Mouse (Mus musculus): Measurements from ENCODE around the gene Pdcd1lg2.

Gene Pdcd1lg2

GRCm38 (mm10) chr19:29469686-29470254, 59.1 kb downstream of the Pdcd1lg2 start:
- no peak for DNase-seq (ENCODE audit: low read depth, low spot score)

GRCm38 (mm10) chr19:29470652-29471051, 59.9 kb downstream of the Pdcd1lg2 start:
- no peak for DNase-seq (ENCODE audit: low read depth, low spot score)

- no peak for DNase-seq (ENCODE audit: low read depth, low spot score)
These were observed 61.7 kb downstream of the Pdcd1lg2 start for GRCm38 (mm10) chr19:29472424-29472823.

- DNase-seq (ENCODE audit: low read depth, low spot score), result no peak
These were observed 62.2 kb downstream of the Pdcd1lg2 start for GRCm38 (mm10) chr19:29472946-29473345.

- DNase-seq (ENCODE audit: low read depth, low spot score), result no peak
These were observed 64.1 kb downstream of the Pdcd1lg2 start for GRCm38 (mm10) chr19:29474803-29475202.

GRCm38 (mm10) chr19:29475210-29475620, 64.5 kb downstream of the Pdcd1lg2 start:
- peak; percentile 29 for DNase-seq (ENCODE audit: low read depth, low spot score)

GRCm38 (mm10) chr19:29478598-29478997, 67.9 kb downstream of the Pdcd1lg2 start:
- DNase-seq (ENCODE audit: low read depth, low spot score), result no peak

- no peak for DNase-seq (ENCODE audit: low read depth, low spot score)
These were observed 70.9 kb downstream of the Pdcd1lg2 start for GRCm38 (mm10) chr19:29481578-29481977.

GRCm38 (mm10) chr19:29482148-29482547, 71.4 kb downstream of the Pdcd1lg2 start:
- no peak for DNase-seq (ENCODE audit: low read depth, low spot score)

GRCm38 (mm10) chr19:29482637-29483036, 71.9 kb downstream of the Pdcd1lg2 start:
- DNase-seq (ENCODE audit: low read depth, low spot score), result no peak

GRCm38 (mm10) chr19:29483386-29483785, 72.7 kb downstream of the Pdcd1lg2 start:
- DNase-seq (ENCODE audit: low read depth, low spot score), result no peak

- no peak for DNase-seq (ENCODE audit: low read depth, low spot score)
These were observed 73.8 kb downstream of the Pdcd1lg2 start for GRCm38 (mm10) chr19:29484537-29484936.

- no peak for DNase-seq (ENCODE audit: low read depth, low spot score)
These were observed 74.7 kb downstream of the Pdcd1lg2 start for GRCm38 (mm10) chr19:29485257-29485948.

- DNase-seq (ENCODE audit: low read depth, low spot score), result no peak
These were observed 76.0 kb downstream of the Pdcd1lg2 start for GRCm38 (mm10) chr19:29486545-29487206.

- DNase-seq (ENCODE audit: low read depth, low spot score), result no peak
These were observed 76.8 kb downstream of the Pdcd1lg2 start for GRCm38 (mm10) chr19:29487326-29488072.

GRCm38 (mm10) chr19:29488073-29488390, 77.3 kb downstream of the Pdcd1lg2 start:
- DNase-seq (ENCODE audit: low read depth, low spot score), result no peak

GRCm38 (mm10) chr19:29488420-29488819, 77.7 kb downstream of the Pdcd1lg2 start:
- no peak for DNase-seq (ENCODE audit: low read depth, low spot score)

GRCm38 (mm10) chr19:29489785-29490284, 79.1 kb downstream of the Pdcd1lg2 start:
- DNase-seq (ENCODE audit: low read depth, low spot score), result no peak

- no peak for DNase-seq (ENCODE audit: low read depth, low spot score)
These were observed 80.7 kb downstream of the Pdcd1lg2 start for GRCm38 (mm10) chr19:29491467-29491866.

GRCm38 (mm10) chr19:29494454-29494853, 83.7 kb downstream of the Pdcd1lg2 start:
- DNase-seq (ENCODE audit: low read depth, low spot score), result no peak

GRCm38 (mm10) chr19:29496001-29496597, 85.4 kb downstream of the Pdcd1lg2 start:
- DNase-seq (ENCODE audit: low read depth, low spot score), result no peak

All from CD4-positive, CD25-positive, alpha-beta regulatory T cell, adult 2 months (primary cell).